Mouse (Mus musculus) midbrain, embryonic 10.5 days (tissue): ENCODE measurements at regions not wholly inside any gene's neighbourhood (a gene's known extent, or its start where the extent isn't known, plus 50 kb on each side); places are given as distances from the start of the nearest gene placed in this dataset.

Experiments
- DNase-seq: peaks from one replicate; pipeline ENCODE4 v3.0.0-alpha.2; 2017; ENCODE audit warnings: low spot score
- H3K27ac ChIP-seq: fragments of 300-500 bp; sonication (generic); replicated peaks from 2 replicates; pipeline ENCODE4 v1.5.1; 2016; ENCODE audit warnings: mild to moderate bottlenecking
- H3K27me3 ChIP-seq: fragments of 300-500 bp; sonication (generic); 2 replicates; pipeline ENCODE4 v1.6.1; 2016; ENCODE audit warnings: low read depth, mild to moderate bottlenecking; ENCODE audit not compliant: poor library complexity, severe bottlenecking
- H3K36me3 ChIP-seq: fragments of 300-500 bp; sonication (generic); 2 replicates; pipeline ENCODE4 v1.6.1; 2016; ENCODE audit warnings: mild to moderate bottlenecking, moderate library complexity
- H3K4me1 ChIP-seq: fragments of 300-500 bp; sonication (generic); 2 replicates; pipeline ENCODE4 v1.6.1; 2016
- H3K4me3 ChIP-seq: fragments of 300-500 bp; sonication (generic); 2 replicates; pipeline ENCODE4 v1.5.1; 2016; ENCODE audit warnings: mild to moderate bottlenecking, moderate library complexity
- H3K9me3 ChIP-seq: fragments of 300-500 bp; sonication (generic); replicated peaks from 2 replicates; pipeline ENCODE4 v1.6.1; 2016; ENCODE audit warnings: mild to moderate bottlenecking
- WGBS: fragments of 180-500 bp; shearing (Covaris S2); methylation state at CpG from one replicate; pipeline ENCODE4 v1.1.7; 2016; 5-methylcytosine and 5-hydroxymethylcytosine counted together

GRCm38 (mm10) chr13:116512398-116512797, 202.9 kb upstream of the Isl1 start:
- peaks cover 18% of the 10 kb centered on the region for H3K27me3 ChIP-seq
- 74% methylated on average over 4 of the region's 4 CpGs for whole genome bisulfite sequencing
- H3K4me1 ChIP-seq, result peaks cover 13% of the 10 kb centered on the region
- H3K9me3 ChIP-seq, result no peaks in the 10 kb centered on the region
- no peak for DNase-seq
- no peaks in the 10 kb centered on the region for H3K36me3 ChIP-seq
- no peak overlapping the region for H3K4me3 ChIP-seq
- H3K27ac ChIP-seq, result no peak overlapping the region

GRCm38 (mm10) chr13:116508213-116508811, 198.8 kb upstream of the Isl1 start:
- no peak overlapping the region for H3K27ac ChIP-seq
- 93% methylated on average over 7 of the region's 7 CpGs for WGBS
- no peak overlapping the region for H3K4me3 ChIP-seq
- no peaks in the 10 kb centered on the region for H3K4me1 ChIP-seq
- no peak for DNase-seq
- H3K27me3 ChIP-seq, result peaks cover 10% of the 10 kb centered on the region; the same call in 1 of the 2 replicates
- H3K9me3 ChIP-seq, result no peaks in the 10 kb centered on the region
- no peaks in the 10 kb centered on the region for H3K36me3 ChIP-seq

- no peaks in the 10 kb centered on the region for H3K36me3 ChIP-seq
- no peak overlapping the region for H3K4me3 ChIP-seq
- no peaks in the 10 kb centered on the region for H3K27me3 ChIP-seq
- 76% methylated on average over 6 of the region's 6 CpGs for WGBS
- H3K4me1 ChIP-seq, result peaks cover 7% of the 10 kb centered on the region
- no peaks in the 10 kb centered on the region for H3K9me3 ChIP-seq
- no peak for DNase-seq
- H3K27ac ChIP-seq, result no peak overlapping the region
Observed at GRCm38 (mm10) chr13:116497659-116498414, 188.3 kb upstream of the Isl1 start.

GRCm38 (mm10) chr13:116495641-116496040, 186.2 kb upstream of the Isl1 start:
- no peak for DNase-seq
- Histone ChIP-seq H3K9me3 (no peaks in the 10 kb centered on the region), H3K27ac (no peak overlapping the region), H3K4me1 (peaks cover 7% of the 10 kb centered on the region), H3K4me3 (no peak overlapping the region), H3K36me3 (no peaks in the 10 kb centered on the region), H3K27me3 (no peaks in the 10 kb centered on the region)
- 24% methylated on average over 2 of the region's 2 CpGs for WGBS

GRCm38 (mm10) chr13:116489420-116489819, 179.9 kb upstream of the Isl1 start:
- H3K4me1 ChIP-seq, result no peaks in the 10 kb centered on the region
- DNase-seq, result no peak
- H3K9me3 ChIP-seq, result no peaks in the 10 kb centered on the region
- H3K27ac ChIP-seq, result no peak overlapping the region
- no peaks in the 10 kb centered on the region for H3K36me3 ChIP-seq
- no peaks in the 10 kb centered on the region for H3K27me3 ChIP-seq
- WGBS, result 67% methylated on average over 1 of the region's 1 CpGs
- H3K4me3 ChIP-seq, result no peak overlapping the region

- H3K27ac ChIP-seq, result no peak overlapping the region
- WGBS, result 84% methylated on average over 8 of the region's 8 CpGs
- H3K36me3 ChIP-seq, result no peaks in the 10 kb centered on the region
- H3K9me3 ChIP-seq, result no peaks in the 10 kb centered on the region
- H3K27me3 ChIP-seq, result no peaks in the 10 kb centered on the region
- DNase-seq, result no peak
- H3K4me3 ChIP-seq, result no peak overlapping the region
- no peaks in the 10 kb centered on the region for H3K4me1 ChIP-seq
Observed at GRCm38 (mm10) chr13:116474611-116475010, 165.1 kb upstream of the Isl1 start.

- Histone ChIP-seq H3K36me3 (no peaks in the 10 kb centered on the region), H3K9me3 (no peaks in the 10 kb centered on the region), H3K27ac (no peak overlapping the region), H3K4me3 (no peak overlapping the region), H3K4me1 (no peaks in the 10 kb centered on the region), H3K27me3 (no peaks in the 10 kb centered on the region)
- DNase-seq, result no peak
- WGBS, result 86% methylated on average over 6 of the region's 6 CpGs
Observed at GRCm38 (mm10) chr13:116461757-116462156, 152.3 kb upstream of the Isl1 start.

- Histone ChIP-seq H3K4me3 (no peak overlapping the region), H3K27ac (no peak overlapping the region), H3K27me3 (no peaks in the 10 kb centered on the region), H3K9me3 (no peaks in the 10 kb centered on the region), H3K4me1 (0 out of 2 replicates have a peak, but pooled peaks cover 3% of the 10 kb centered on the region), H3K36me3 (no peaks in the 10 kb centered on the region)
- 42% methylated on average over 15 of the region's 15 CpGs for WGBS
- DNase-seq, result no peak
Observed at GRCm38 (mm10) chr13:116443165-116443955, 133.9 kb upstream of the Isl1 start.

GRCm38 (mm10) chr13:116417768-116418167, 108.3 kb upstream of the Isl1 start:
- no peak overlapping the region for H3K27ac ChIP-seq
- H3K27me3 ChIP-seq, result no peaks in the 10 kb centered on the region
- no peaks in the 10 kb centered on the region for H3K36me3 ChIP-seq
- DNase-seq, result no peak
- H3K9me3 ChIP-seq, result no peaks in the 10 kb centered on the region
- H3K4me3 ChIP-seq, result no peak overlapping the region
- WGBS, result 88% methylated on average over 3 of the region's 3 CpGs
- no peaks in the 10 kb centered on the region for H3K4me1 ChIP-seq

- no peak for DNase-seq
- Histone ChIP-seq H3K27ac (no peak overlapping the region), H3K27me3 (no peaks in the 10 kb centered on the region), H3K4me3 (no peak overlapping the region), H3K9me3 (no peaks in the 10 kb centered on the region), H3K36me3 (no peaks in the 10 kb centered on the region), H3K4me1 (no peaks in the 10 kb centered on the region)
- 61% methylated on average over 7 of the region's 7 CpGs for WGBS
Observed at GRCm38 (mm10) chr13:116414473-116414872, 105.0 kb upstream of the Isl1 start.

- Histone ChIP-seq H3K27ac (no peak overlapping the region), H3K27me3 (no peaks in the 10 kb centered on the region), H3K4me3 (no peak overlapping the region), H3K9me3 (no peaks in the 10 kb centered on the region), H3K4me1 (no peaks in the 10 kb centered on the region), H3K36me3 (no peaks in the 10 kb centered on the region)
- DNase-seq, result no peak
- whole genome bisulfite sequencing, result 79% methylated on average over 5 of the region's 5 CpGs
Observed at GRCm38 (mm10) chr13:116410682-116411081, 101.2 kb upstream of the Isl1 start.
